Mouse (Mus musculus): ENCODE measurements around the gene Mmp24.
"Not testable (repeated sequence)": the region's sequence is repeated elsewhere in the genome, so short reads cannot be mapped to it uniquely, and the experiment has no call there.

The Mmp24 gene

GRCm38 (mm10) chr2:155774927-155775684 is at the start of gene Mmp24:
Gene Mmp24 (plus strand): TSS chr2:155775342.
- DNase-seq (ENCODE audit: low read depth, low spot score) = no peak

GRCm38 (mm10) chr2:155726302-155726701 is 48.8 kb upstream of the Mmp24 start:
- DNase-seq (ENCODE audit: low read depth, low spot score) = no peak

DNA sequence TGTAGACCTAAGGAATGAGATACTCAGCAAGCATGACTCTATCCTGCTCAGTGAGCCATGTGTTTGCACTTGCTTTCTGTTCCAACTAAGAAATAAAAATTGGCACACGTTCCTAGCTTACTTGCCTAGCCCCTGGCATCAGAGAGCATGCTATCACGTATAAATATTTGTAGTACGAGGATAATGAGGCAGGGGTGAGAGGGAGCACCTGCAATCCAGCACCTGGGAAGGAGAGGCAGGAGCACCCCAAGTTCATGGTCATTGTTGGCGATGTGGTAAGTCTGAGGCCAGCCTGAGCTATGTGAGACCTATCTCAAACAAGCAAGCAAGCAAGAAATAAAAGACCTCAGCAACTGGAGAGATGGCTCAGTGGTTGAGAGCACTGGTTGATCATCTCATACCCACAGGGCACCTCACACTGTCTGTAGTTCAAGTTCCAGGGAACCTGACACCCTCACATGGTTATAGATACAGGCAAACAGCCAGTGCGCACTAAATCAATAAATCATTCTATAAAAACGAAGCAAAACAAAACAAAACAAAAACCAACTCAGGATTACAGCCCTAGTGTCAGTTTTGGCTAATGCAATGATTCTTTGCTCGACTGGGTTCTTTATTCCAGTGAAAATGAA is 47.3 kb upstream of the Mmp24 start:
- no peak for DNase-seq (ENCODE audit: low read depth, low spot score)

GRCm38 (mm10) chr2:155728742-155729141 is 46.4 kb upstream of the Mmp24 start:
- DNase-seq (ENCODE audit: low read depth, low spot score) = no peak

- DNase-seq (ENCODE audit: low read depth, low spot score) = peak; percentile 95
Observed at GRCm38 (mm10) chr2:155729158-155729645, 45.9 kb upstream of the Mmp24 start, which contains the start of gene Edem2. Gene Edem2 (minus strand): TSS chr2:155729475.

DNA sequence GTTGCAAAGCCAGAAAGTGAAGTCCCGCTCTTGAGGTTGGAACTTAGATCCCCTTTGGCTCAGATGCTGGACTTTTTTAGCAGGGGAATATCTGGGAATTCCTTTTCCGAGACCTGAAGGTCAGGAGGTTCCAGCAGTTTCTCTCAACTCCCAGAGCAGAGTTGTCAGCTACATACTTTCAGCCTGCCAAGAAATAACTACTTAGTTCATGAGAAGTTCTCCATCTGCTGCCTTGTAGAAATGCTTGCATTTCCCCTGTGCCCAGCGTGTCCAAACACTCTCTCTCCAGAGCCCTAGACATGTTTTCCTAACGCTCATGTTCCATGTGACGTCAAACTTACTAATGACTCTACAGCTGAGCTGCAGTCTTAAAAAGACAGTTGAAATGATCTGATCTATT is 40.1 kb upstream of the Mmp24 start:
- no peak for DNase-seq (ENCODE audit: low read depth, low spot score)

DNA sequence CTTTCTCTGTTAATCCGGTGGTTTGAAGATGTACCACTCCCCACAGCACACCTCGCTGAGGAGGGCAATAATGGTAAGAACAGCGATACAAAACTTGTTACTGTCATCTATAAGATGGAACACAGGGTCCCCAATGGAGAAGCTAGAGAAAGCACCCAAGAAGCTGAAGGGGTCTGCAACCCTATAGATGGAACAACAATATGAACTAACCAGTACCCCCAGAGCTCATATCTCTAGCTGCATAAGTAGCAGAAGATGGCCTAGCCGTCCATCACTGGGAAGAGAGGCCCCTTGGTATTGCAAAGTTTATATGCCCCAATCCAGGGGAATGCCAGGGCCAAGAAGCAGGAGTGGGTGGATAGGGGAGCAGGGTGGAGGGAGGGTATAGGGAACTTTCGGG is 39.4 kb upstream of the Mmp24 start, which contains the start of gene Gm17581:
Gene Gm17581, minus strand, starts transcription at position 101 of the 400 bp plus-strand sequence.
- not testable (repeated sequence) for DNase-seq (ENCODE audit: low read depth, low spot score)

- DNase-seq (ENCODE audit: low read depth, low spot score) = no peak
Observed at GRCm38 (mm10) chr2:155736936-155737335, 38.2 kb upstream of the Mmp24 start.

GRCm38 (mm10) chr2:155737803-155738202 is 37.3 kb upstream of the Mmp24 start:
- peak; percentile 88 for DNase-seq (ENCODE audit: low read depth, low spot score)

- DNase-seq (ENCODE audit: low read depth, low spot score) = peak; percentile 28
Observed at GRCm38 (mm10) chr2:155742211-155742610, 32.9 kb upstream of the Mmp24 start.

DNA sequence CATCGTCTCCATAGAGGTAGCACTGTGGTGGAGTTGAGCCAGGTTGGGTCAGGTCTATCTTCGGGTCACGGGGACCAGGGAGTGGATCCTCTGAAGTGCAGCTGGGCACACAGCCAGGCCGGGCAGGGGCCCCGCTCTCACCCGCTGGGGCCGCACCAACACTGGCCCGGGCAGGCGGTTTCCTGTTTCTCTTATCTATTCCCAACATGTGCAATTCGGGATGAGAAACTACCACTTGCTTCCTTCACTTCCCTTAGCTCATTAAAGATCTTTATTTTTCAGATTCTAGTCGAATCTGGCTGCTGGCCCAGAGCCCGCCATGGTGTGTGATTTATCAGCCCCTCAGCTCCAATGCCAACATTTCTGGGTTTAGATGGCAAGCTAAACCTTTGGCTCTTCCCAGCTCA is 32.2 kb upstream of the Mmp24 start:
- peak; percentile 33 for DNase-seq (ENCODE audit: low read depth, low spot score)

DNA sequence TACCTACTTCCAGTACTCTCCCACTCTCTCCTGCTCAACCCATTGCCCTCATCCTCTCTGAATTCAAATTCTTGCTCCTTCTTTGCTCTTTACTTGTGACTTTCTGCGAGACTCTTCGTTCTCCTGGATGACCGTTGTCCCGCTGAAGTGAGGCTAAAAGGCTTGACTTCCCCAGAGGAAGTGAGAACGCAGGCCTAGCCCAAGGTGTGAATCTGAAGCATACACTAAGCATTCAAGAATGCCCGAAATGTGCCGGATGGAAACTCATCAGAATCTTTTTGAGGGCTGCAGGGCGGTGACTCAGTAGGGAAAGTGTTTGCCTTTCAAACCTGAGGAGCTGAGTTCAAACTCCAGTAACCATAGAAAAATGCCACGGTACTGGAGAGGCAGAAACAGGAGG is 31.8 kb upstream of the Mmp24 start:
- DNase-seq (ENCODE audit: low read depth, low spot score) = peak; percentile 33

DNA sequence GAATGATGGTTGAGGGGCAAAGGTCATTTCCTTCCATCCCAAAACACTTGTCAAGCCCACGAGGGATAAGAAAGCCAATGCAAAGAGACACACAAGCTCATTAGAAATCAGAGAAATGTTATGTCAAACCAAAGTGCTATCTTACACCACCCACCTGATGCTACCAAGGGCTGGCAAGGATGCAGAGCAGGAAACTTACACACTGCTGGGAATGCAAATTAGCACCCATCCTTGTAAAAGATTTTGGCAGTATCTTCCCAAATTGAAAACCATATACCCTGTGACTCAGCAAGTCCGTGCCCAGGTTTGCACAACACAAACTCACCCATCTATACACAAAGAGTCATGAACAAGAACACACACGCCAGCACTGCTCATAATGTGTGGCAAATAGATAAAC is 29.7 kb upstream of the Mmp24 start:
- no peak for DNase-seq (ENCODE audit: low read depth, low spot score)

DNA sequence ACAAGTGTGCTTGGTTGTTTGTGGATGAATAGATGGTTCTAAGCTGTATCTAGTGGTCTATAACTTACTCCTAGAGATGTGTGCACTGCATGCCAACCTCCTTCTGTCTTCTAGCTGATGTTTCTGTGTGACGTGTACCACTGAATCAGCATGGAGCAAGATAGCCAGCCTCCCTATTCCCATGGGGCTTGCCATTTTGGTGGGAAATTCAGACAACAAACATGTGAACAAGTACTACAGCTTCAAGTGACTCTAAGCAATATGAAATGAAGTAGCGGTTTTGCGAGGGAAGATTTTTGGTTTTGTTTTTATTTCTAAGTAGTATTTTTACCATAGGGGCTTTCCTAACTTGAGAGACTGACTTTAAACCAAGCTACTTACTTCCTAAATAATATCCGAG is 25.7 kb upstream of the Mmp24 start:
- DNase-seq (ENCODE audit: low read depth, low spot score) = no peak

GRCm38 (mm10) chr2:155751014-155751786 is 23.9 kb upstream of the Mmp24 start, which contains the start of gene Procr:
Gene Procr (plus strand): TSS chr2:155751117.
- DNase-seq (ENCODE audit: low read depth, low spot score) = peak; percentile 65

DNA sequence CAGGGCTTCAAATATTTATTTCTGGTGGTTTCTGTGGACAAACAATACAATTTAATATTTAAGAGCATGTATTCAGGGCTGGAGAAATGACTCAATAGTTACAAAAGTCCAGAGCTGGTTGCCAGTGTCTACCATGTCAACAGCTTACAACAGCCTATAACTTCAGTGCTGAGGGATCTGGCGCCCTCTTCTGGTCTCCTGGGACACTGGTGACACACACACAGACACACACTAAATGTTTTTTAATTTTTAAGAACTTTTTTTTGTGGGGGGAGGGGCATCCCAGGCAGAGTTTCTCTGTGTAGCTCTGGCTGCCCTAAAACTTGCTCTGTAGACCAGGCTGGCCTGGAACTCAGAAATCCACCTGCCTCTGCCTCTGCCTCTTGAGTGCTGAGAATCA is 19.4 kb upstream of the Mmp24 start:
- DNase-seq (ENCODE audit: low read depth, low spot score) = peak; percentile 85

DNA sequence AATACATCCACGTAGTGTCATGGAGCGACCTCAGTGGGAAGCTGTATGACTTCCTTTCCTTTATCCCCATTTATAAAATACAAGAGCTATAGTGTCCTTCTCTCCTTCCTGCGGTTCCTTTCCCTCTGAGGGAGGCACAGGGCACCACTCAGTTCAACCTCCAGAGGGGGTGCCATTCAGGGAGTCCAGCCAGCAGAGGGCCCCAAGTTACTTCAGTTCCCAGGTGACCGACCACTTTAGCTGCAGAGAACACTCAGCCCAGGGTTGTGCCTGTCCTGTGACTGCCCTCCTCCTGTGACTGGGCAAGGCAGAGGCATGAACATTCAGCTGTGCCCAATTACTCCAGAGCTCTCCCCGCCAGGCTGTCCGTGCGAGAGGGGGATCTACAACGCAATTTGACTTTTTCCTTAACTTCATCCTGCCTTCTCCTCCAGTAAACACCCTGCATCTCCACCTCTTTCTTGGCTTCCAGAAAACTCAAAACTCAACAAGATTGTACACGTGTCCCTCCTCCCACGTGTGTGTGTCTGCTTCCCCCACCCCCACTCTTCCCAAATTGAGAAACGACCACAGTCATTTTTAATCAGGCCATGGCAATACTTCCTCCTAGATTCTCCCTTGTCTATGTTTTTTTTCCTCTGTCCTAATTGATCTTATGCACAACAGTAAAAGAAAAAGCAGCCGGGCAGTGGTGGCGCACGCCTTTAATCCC is 18.1 kb upstream of the Mmp24 start:
- DNase-seq (ENCODE audit: low read depth, low spot score) = peak; percentile 48

DNA sequence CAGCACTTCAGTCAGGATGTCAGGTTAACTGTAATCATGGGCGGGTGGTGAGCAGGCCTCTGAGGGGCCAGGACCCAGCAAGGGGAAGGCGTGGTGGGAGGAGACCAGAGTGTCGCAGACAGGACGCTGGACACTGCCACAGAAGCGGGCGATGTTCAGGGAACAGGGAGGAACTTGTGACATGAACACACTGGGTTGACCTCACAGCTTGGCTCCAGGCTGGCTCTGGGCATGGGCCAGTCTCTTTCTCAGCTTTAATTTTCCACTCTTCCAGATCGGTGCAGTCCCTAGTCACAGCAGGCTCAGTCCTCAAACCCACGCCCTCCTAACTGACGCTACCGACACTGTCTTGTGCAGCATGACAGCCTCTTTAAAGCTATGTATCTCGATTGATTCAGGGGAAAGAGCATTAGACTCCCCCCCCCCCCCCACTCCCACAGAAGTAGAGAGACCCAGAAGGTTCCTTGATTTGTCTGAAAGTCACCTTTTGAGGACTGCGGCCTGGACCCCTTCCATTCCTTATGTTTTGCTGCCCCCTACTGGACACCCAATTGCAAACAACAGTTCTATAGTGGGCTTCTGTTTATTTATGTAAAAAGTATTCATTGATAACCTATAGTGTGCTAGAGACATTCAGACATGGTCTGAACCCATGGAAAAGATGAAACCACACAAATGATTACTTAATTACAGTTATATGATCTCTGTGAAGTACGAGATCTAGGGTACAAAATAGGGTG is 10.3 kb upstream of the Mmp24 start:
- DNase-seq (ENCODE audit: low read depth, low spot score) = peak; percentile 77

GRCm38 (mm10) chr2:155773664-155774063 is 1.5 kb upstream of the Mmp24 start:
- DNase-seq (ENCODE audit: low read depth, low spot score) = no peak

DNA sequence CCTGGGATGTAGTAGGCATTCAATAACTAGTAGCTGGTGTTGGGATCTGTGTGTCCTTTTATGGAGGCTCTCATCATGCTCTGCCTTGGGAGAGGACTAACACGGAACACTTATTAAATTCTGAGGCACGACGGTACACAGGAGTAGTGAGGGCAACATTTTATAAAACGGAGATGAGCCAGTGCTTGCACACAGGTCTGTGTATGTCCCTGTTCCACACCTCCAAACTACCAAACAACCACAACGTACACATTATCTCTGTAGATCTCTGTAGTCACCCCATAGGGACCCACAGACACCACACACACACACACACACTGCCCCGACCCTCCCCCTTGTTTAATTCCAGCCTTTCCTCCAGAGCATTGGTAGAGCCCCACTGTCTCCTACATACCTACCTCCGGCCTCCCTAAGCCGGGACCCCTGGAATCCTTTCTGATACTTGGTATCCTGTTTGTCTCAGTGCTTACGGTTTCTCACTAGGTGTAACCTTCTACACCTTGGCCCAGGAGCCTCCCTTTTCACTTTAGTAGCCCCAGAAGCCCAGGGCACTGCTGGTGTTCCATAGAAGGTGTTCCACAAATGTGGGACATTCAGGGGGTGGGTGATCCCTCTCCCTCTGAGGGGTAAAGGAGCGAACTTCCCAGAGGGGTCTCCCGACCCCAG is 748 bp upstream of the Mmp24 start:
- no peak for DNase-seq (ENCODE audit: low read depth, low spot score)

All from ZHBTc4 (cell line).